25 mouse cellular contexts compared by ENCODE assay signal in genomic region chr11:56269915-56270493, GRCm38 (mm10).
DNase-seq lines count a peak whose midpoint lies in the region; ATAC-seq lines count a peak whose summit lies in the region.
"Had no signal": no experiment of that assay in that cellular context is flagged by ENCODE, and none has a peak within 500 bp of the region (broad histone marks: within the 10 kb centered on the region; RNA-seq: fewer than 3 reads in every experiment).

No protein-coding gene starts in this region.

- no peaks in the 10 kb centered on the region for H3K27me3 ChIP-seq in midbrain, embryonic 13.5 days
- H3K27me3 ChIP-seq: embryonic facial prominence, embryonic 13.5 days; heart, embryonic 13.5 days; neural tube, embryonic 13.5 days had no signal

- 53% methylated on average over 3 of the region's 3 CpGs for WGBS in midbrain, embryonic 13.5 days

- 0 out of 2 replicates have a peak, but pooled peaks cover 3% of the 10 kb centered on the region for H3K4me1 ChIP-seq in midbrain, embryonic 13.5 days (replicated peaks)
- H3K4me1 ChIP-seq: embryonic facial prominence, embryonic 13.5 days; neural tube, embryonic 13.5 days had no signal

- H3K4me2 ChIP-seq in midbrain, embryonic 13.5 days (replicated peaks): no peak overlapping the region
- H3K4me2 ChIP-seq: embryonic facial prominence, embryonic 13.5 days; heart, embryonic 13.5 days; hindbrain, embryonic 14.5 days; neural tube, embryonic 13.5 days had no signal

- no peak overlapping the region for H3K9ac ChIP-seq in midbrain, embryonic 13.5 days (replicated peaks)
- H3K9ac ChIP-seq: embryonic facial prominence, embryonic 13.5 days; heart, embryonic 13.5 days; hindbrain, embryonic 14.5 days; neural tube, embryonic 13.5 days had no signal

- peak; percentile 16 for DNase-seq in embryo, embryonic 10 days (ENCODE audit: low spot score)
- no peak for DNase-seq in embryo, embryonic 9.5 days (ENCODE audit: extremely low spot score)
- DNase-seq in lung, postnatal 36 days: peak; percentile 49
- DNase-seq in lung, postnatal 14 days: no peak
- peak; percentile 25 for DNase-seq in adrenal gland, postnatal 14 days
- DNase-seq in testis, postnatal 14 days (ENCODE audit: low spot score): peak; percentile 7
- DNase-seq in gastrocnemius, adult 8-10 months (ENCODE audit: low spot score in 2 of 2): no peak
- DNase-seq: B cell, adult 2 months; cerebellum, adult 9-11 months; gastrocnemius, postnatal 14 days; heart, postnatal 36 days; kidney, adult 18-20 months; layer of hippocampus, postnatal 36 days; lung, postnatal 4 days had no signal

- H3K27ac ChIP-seq in midbrain, embryonic 13.5 days: no peak overlapping the region
- H3K27ac ChIP-seq: embryonic facial prominence, embryonic 13.5 days; heart, embryonic 13.5 days; hindbrain, embryonic 14.5 days; kidney, postnatal 0 days; layer of hippocampus, adult 2 months; neural tube, embryonic 13.5 days had no signal

- no peaks in the 10 kb centered on the region for H3K9me3 ChIP-seq in midbrain, embryonic 13.5 days
- H3K9me3 ChIP-seq: embryonic facial prominence, embryonic 13.5 days; heart, embryonic 13.5 days; neural tube, embryonic 13.5 days had no signal

- H3K4me3 ChIP-seq in midbrain, embryonic 13.5 days (replicated peaks): no peak overlapping the region
- H3K4me3 ChIP-seq: embryonic facial prominence, embryonic 13.5 days; heart, embryonic 13.5 days; layer of hippocampus, adult 2 months; myocyte; neural tube, embryonic 13.5 days had no signal

- H3K36me3 ChIP-seq in midbrain, embryonic 13.5 days: no peaks in the 10 kb centered on the region
- H3K36me3 ChIP-seq: embryonic facial prominence, embryonic 13.5 days; heart, embryonic 13.5 days; neural tube, embryonic 13.5 days had no signal

- no peak for ATAC-seq in midbrain, embryonic 13.5 days
- ATAC-seq: forebrain, embryonic 14.5 days; inflammation-experienced regulatory T-cells, adult 6 months; midbrain, embryonic 16.5 days had no signal

Comparison
In these comparisons a context has a peak if more than half of its experiments do, and no peak if none do; other contexts are left out.
1. DNase-seq: peak in embryo, embryonic 10 days (single experiment), lung, postnatal 36 days (single experiment), adrenal gland, postnatal 14 days (single experiment) and testis, postnatal 14 days (single experiment); none in embryo, embryonic 9.5 days (single experiment), lung, postnatal 14 days (single experiment) and gastrocnemius, adult 8-10 months (0 of 2).